Mouse (Mus musculus): ENCODE data around the gene Ints11. TPM values are rescaled to one million over a fixed set of nuclear protein-coding genes. Genes with fewer than 3 reads are reported as not detected.

The Ints11 gene
- polyA plus RNA-seq, 1 experiment, result 12.5 TPM

GRCm38 (mm10) chr4:155891011-155891471 is 21.7 kb downstream of the Ints11 start:
- peak overlapping the region; percentile 100 for H3K4me3 ChIP-seq (replicated peaks)
- peaks cover 60% of the 10 kb centered on the region for H3K4me1 ChIP-seq
- H3K36me3 ChIP-seq (replicated peaks; ENCODE audit: low read length), result peaks cover 54% of the 10 kb centered on the region
- H3K27me3 ChIP-seq (replicated peaks), result no peaks in the 10 kb centered on the region
- no peak for TF ChIP-seq GATA1 (IDR thresholded peaks at IDR 0.05; ENCODE audit: borderline replicate concordance, low read length)
- no peaks in the 10 kb centered on the region for H3K9me3 ChIP-seq

GRCm38 (mm10) chr4:155891551-155892001 is 22.2 kb downstream of the Ints11 start, which contains the start of the genes Pusl1 and Acap3:
Gene Pusl1 (minus strand): TSS chr4:155891781.
Gene Acap3 (plus strand): TSS chr4:155891822.
- Histone ChIP-seq H3K9me3 (no peaks in the 10 kb centered on the region), H3K36me3 (replicated peaks; ENCODE audit: low read length) (peaks cover 54% of the 10 kb centered on the region), H3K4me3 (replicated peaks) (peak within 1 kb of the TSS; percentile 100), H3K4me1 (peaks cover 65% of the 10 kb centered on the region), H3K27me3 (replicated peaks) (no peaks in the 10 kb centered on the region)
- TF ChIP-seq GATA1 (IDR thresholded peaks at IDR 0.05; ENCODE audit: borderline replicate concordance, low read length), result no peak
- no peak for TF ChIP-seq FLI1 (IDR thresholded peaks at IDR 0.05; ENCODE audit: low read length)

- H3K4me1 ChIP-seq, result peaks cover 69% of the 10 kb centered on the region
- TF ChIP-seq GATA1 (IDR thresholded peaks at IDR 0.05; ENCODE audit: borderline replicate concordance, low read length) (no peak), FLI1 (IDR thresholded peaks at IDR 0.05; ENCODE audit: low read length) (no peak)
- H3K36me3 ChIP-seq (replicated peaks; ENCODE audit: low read length), result peaks cover 54% of the 10 kb centered on the region
- no peaks in the 10 kb centered on the region for H3K27me3 ChIP-seq (replicated peaks)
- no peaks in the 10 kb centered on the region for H3K9me3 ChIP-seq
- H3K4me3 ChIP-seq (replicated peaks), result peak overlapping the region; percentile 100
Measured at GRCm38 (mm10) chr4:155892017-155892416, 22.7 kb downstream of the Ints11 start.

GRCm38 (mm10) chr4:155892438-155893211 is 23.3 kb downstream of the Ints11 start:
- Histone ChIP-seq H3K4me1 (peaks cover 69% of the 10 kb centered on the region), H3K27me3 (replicated peaks) (no peaks in the 10 kb centered on the region), H3K9me3 (no peaks in the 10 kb centered on the region), H3K36me3 (replicated peaks; ENCODE audit: low read length) (peaks cover 50% of the 10 kb centered on the region), H3K4me3 (replicated peaks) (peak overlapping the region; percentile 100)
- TF ChIP-seq FLI1 (IDR thresholded peaks at IDR 0.05; ENCODE audit: low read length) (no peak), GATA1 (IDR thresholded peaks at IDR 0.05; ENCODE audit: borderline replicate concordance, low read length) (no peak)

- Histone ChIP-seq H3K27me3 (replicated peaks) (no peaks in the 10 kb centered on the region), H3K4me3 (replicated peaks) (peak overlapping the region; percentile 100), H3K4me1 (peaks cover 66% of the 10 kb centered on the region), H3K9me3 (no peaks in the 10 kb centered on the region), H3K36me3 (replicated peaks; ENCODE audit: low read length) (peaks cover 47% of the 10 kb centered on the region)
- TF ChIP-seq FLI1 (IDR thresholded peaks at IDR 0.05; ENCODE audit: low read length) (no peak), GATA1 (IDR thresholded peaks at IDR 0.05; ENCODE audit: borderline replicate concordance, low read length) (no peak)
Measured at GRCm38 (mm10) chr4:155893212-155893690, 23.9 kb downstream of the Ints11 start.

GRCm38 (mm10) chr4:155894311-155894881 is 25.1 kb downstream of the Ints11 start:
- H3K4me1 ChIP-seq, result peaks cover 64% of the 10 kb centered on the region
- H3K9me3 ChIP-seq, result no peaks in the 10 kb centered on the region
- peak overlapping the region; percentile 100 for H3K4me3 ChIP-seq (replicated peaks)
- no peaks in the 10 kb centered on the region for H3K27me3 ChIP-seq (replicated peaks)
- peaks cover 47% of the 10 kb centered on the region for H3K36me3 ChIP-seq (replicated peaks; ENCODE audit: low read length)
- TF ChIP-seq GATA1 (IDR thresholded peaks at IDR 0.05; ENCODE audit: borderline replicate concordance, low read length) (no peak), FLI1 (IDR thresholded peaks at IDR 0.05; ENCODE audit: low read length) (no peak)

- Histone ChIP-seq H3K36me3 (replicated peaks; ENCODE audit: low read length) (peaks cover 47% of the 10 kb centered on the region), H3K27me3 (replicated peaks) (no peaks in the 10 kb centered on the region), H3K4me1 (peaks cover 58% of the 10 kb centered on the region), H3K9me3 (no peaks in the 10 kb centered on the region), H3K4me3 (replicated peaks) (peak overlapping the region; percentile 100)
- TF ChIP-seq GATA1 (IDR thresholded peaks at IDR 0.05; ENCODE audit: borderline replicate concordance, low read length) (no peak), FLI1 (IDR thresholded peaks at IDR 0.05; ENCODE audit: low read length) (no peak)
Measured at GRCm38 (mm10) chr4:155895216-155895615, 25.9 kb downstream of the Ints11 start.

- no peak for TF ChIP-seq GATA1 (IDR thresholded peaks at IDR 0.05; ENCODE audit: borderline replicate concordance, low read length)
- Histone ChIP-seq H3K4me3 (replicated peaks) (peak overlapping the region; percentile 68), H3K4me1 (peaks cover 55% of the 10 kb centered on the region), H3K27me3 (replicated peaks) (no peaks in the 10 kb centered on the region), H3K36me3 (replicated peaks; ENCODE audit: low read length) (peaks cover 48% of the 10 kb centered on the region), H3K9me3 (no peaks in the 10 kb centered on the region)
Measured at GRCm38 (mm10) chr4:155895826-155896225, 26.5 kb downstream of the Ints11 start.

- Histone ChIP-seq H3K9me3 (no peaks in the 10 kb centered on the region), H3K4me1 (peaks cover 56% of the 10 kb centered on the region), H3K27me3 (replicated peaks) (no peaks in the 10 kb centered on the region), H3K4me3 (replicated peaks) (no peak overlapping the region), H3K36me3 (replicated peaks; ENCODE audit: low read length) (peaks cover 55% of the 10 kb centered on the region)
- TF ChIP-seq GATA1 (IDR thresholded peaks at IDR 0.05; ENCODE audit: borderline replicate concordance, low read length) (no peak), FLI1 (IDR thresholded peaks at IDR 0.05; ENCODE audit: low read length) (no peak)
Measured at GRCm38 (mm10) chr4:155896461-155896860, 27.1 kb downstream of the Ints11 start.

- Histone ChIP-seq H3K36me3 (replicated peaks; ENCODE audit: low read length) (peaks cover 73% of the 10 kb centered on the region), H3K4me3 (replicated peaks) (no peak overlapping the region), H3K9me3 (no peaks in the 10 kb centered on the region), H3K4me1 (peaks cover 51% of the 10 kb centered on the region), H3K27me3 (replicated peaks) (no peaks in the 10 kb centered on the region)
- no peak for TF ChIP-seq FLI1 (IDR thresholded peaks at IDR 0.05; ENCODE audit: low read length)
- no peak for TF ChIP-seq GATA1 (IDR thresholded peaks at IDR 0.05; ENCODE audit: borderline replicate concordance, low read length)
Measured at GRCm38 (mm10) chr4:155898318-155898717, 29.0 kb downstream of the Ints11 start.
